Mouse (Mus musculus) stomach, embryonic 16.5 days (tissue): ENCODE results near the gene Tmem52b. TPM values are rescaled to one million over a fixed set of nuclear protein-coding genes. Genes with fewer than 3 reads are reported as not detected.

Experiments used
- ATAC-seq: fragments of 200-750 bp; cut with Nextera tagmentation; 2 replicates; pipeline ENCODE4 v1.8.0; 2017; ENCODE audit warnings: moderate number of reproducible peaks, moderate TSS enrichment; ENCODE audit not compliant: insufficient read depth, low FRiP score
- H3K27ac ChIP-seq: fragments of 300-500 bp; sonication (generic); 2 replicates; pipeline ENCODE4 v1.5.1; 2014; ENCODE audit warnings: low read length
- H3K27me3 ChIP-seq: fragments of 300-500 bp; sonication (generic); 2 replicates; pipeline ENCODE4 v1.6.1; 2014; ENCODE audit warnings: low read length, control low read depth, mixed read lengths; ENCODE audit not compliant: control insufficient read depth, insufficient read depth
- H3K36me3 ChIP-seq: fragments of 300-500 bp; sonication (generic); 2 replicates; pipeline ENCODE4 v1.6.1; 2014; ENCODE audit warnings: low read length; ENCODE audit not compliant: control insufficient read depth, insufficient read depth
- H3K4me1 ChIP-seq: fragments of 300-500 bp; sonication (generic); 2 replicates; pipeline ENCODE4 v1.6.1; 2014; ENCODE audit warnings: low read length, control low read depth, mixed read lengths; ENCODE audit not compliant: control insufficient read depth, insufficient read depth
- H3K4me2 ChIP-seq: fragments of 300-500 bp; sonication (generic); 2 replicates; pipeline ENCODE4 v1.6.1; 2014; ENCODE audit warnings: low read depth, low read length, mixed read lengths
- H3K4me3 ChIP-seq: fragments of 300-500 bp; sonication (generic); replicated peaks from 2 replicates; pipeline ENCODE4 v1.5.1; 2014; ENCODE audit warnings: mild to moderate bottlenecking, low read length
- H3K9ac ChIP-seq: fragments of 300-500 bp; sonication (generic); 2 replicates; pipeline ENCODE4 v1.6.1; 2014; ENCODE audit warnings: low read length
- H3K9me3 ChIP-seq: fragments of 300-500 bp; sonication (generic); replicated peaks from 2 replicates; pipeline ENCODE4 v1.6.1; 2016; ENCODE audit warnings: low read length, control low read depth; ENCODE audit not compliant: control insufficient read depth
- WGBS: fragments of 180-500 bp; shearing (Covaris S2); extraction: QIAGEN DNeasy Blood & Tissue Kit; methylation state at CpG from one replicate; pipeline ENCODE4 v1.1.7; 2014; 5-methylcytosine and 5-hydroxymethylcytosine counted together
- polyA plus RNA-seq: library from polyadenylated mRNA; unstranded; fragments of >200 nt; fragmentation: Nextera tagmentation; extraction: Ambion mirVana; gene quantifications from 2 replicates; pipeline ENCODE4 v1.2.1, GENCODE M21; 2015

The Tmem52b gene
- polyA plus RNA-seq, 1 experiment from 2014 or later: not detected

GRCm38 (mm10) chr6:129503471-129503870 lies 8.9 kb upstream of the Tmem52b start:
- no peak overlapping the region for H3K27ac ChIP-seq
- no peaks in the 10 kb centered on the region for H3K4me1 ChIP-seq
- no peaks in the 10 kb centered on the region for H3K27me3 ChIP-seq
- ATAC-seq: no peak
- WGBS: 80% methylated on average over 2 of the region's 2 CpGs
- 0 out of 2 replicates have a peak, but pooled peaks cover 8% of the 10 kb centered on the region for H3K9me3 ChIP-seq
- no peaks in the 10 kb centered on the region for H3K36me3 ChIP-seq
- H3K9ac ChIP-seq: no peak overlapping the region
- H3K4me2 ChIP-seq: no peak overlapping the region
- no peak overlapping the region for H3K4me3 ChIP-seq

GRCm38 (mm10) chr6:129507024-129507423 lies 5.3 kb upstream of the Tmem52b start, which contains the start of gene Olr1:
Gene Olr1, minus strand, starts transcription at chr6:129507165.
- WGBS: 73% methylated on average over 9 of the region's 9 CpGs

GRCm38 (mm10) chr6:129510120-129510911 lies 2.0 kb upstream of the Tmem52b start:
- ATAC-seq: no peak
- peaks cover 17% of the 10 kb centered on the region for H3K4me1 ChIP-seq
- H3K4me2 ChIP-seq: no peak overlapping the region
- 67% methylated on average over 6 of the region's 6 CpGs for WGBS
- no peak overlapping the region for H3K27ac ChIP-seq
- H3K27me3 ChIP-seq: no peaks in the 10 kb centered on the region
- no peaks in the 10 kb centered on the region for H3K36me3 ChIP-seq
- no peaks in the 10 kb centered on the region for H3K9me3 ChIP-seq
- no peak overlapping the region for H3K4me3 ChIP-seq
- no peak overlapping the region for H3K9ac ChIP-seq

More at GRCm38 (mm10) chr6:129507024-129507423, 5.3 kb upstream of the Tmem52b start, which contains the start of gene Olr1:
- Histone ChIP-seq H3K9ac (no peak within 1 kb of the TSS), H3K4me2 (no peak within 1 kb of the TSS), H3K9me3 (0 out of 2 replicates have a peak, but pooled peaks cover 7% of the 10 kb centered on the region), H3K4me3 (no peak within 1 kb of the TSS), H3K27me3 (no peaks in the 10 kb centered on the region), H3K36me3 (no peaks in the 10 kb centered on the region), H3K4me1 (no peaks in the 10 kb centered on the region), H3K27ac (no peak within 1 kb of the TSS)
- no peak for ATAC-seq

GRCm38 (mm10) chr6:129512868-129513267 lies 513 bp downstream of the Tmem52b start:
- no peaks in the 10 kb centered on the region for H3K36me3 ChIP-seq
- H3K27ac ChIP-seq: peak overlapping the region; percentile 66
- H3K9me3 ChIP-seq: no peaks in the 10 kb centered on the region
- peaks cover 17% of the 10 kb centered on the region for H3K4me1 ChIP-seq
- no peaks in the 10 kb centered on the region for H3K27me3 ChIP-seq
- ATAC-seq: peak; percentile 35; the same call in 1 of the 2 replicates
- H3K4me2 ChIP-seq: peak overlapping the region; percentile 9; the same call in 1 of the 2 replicates
- H3K4me3 ChIP-seq: no peak overlapping the region
- WGBS: 27% methylated on average over 8 of the region's 8 CpGs
- no peak overlapping the region for H3K9ac ChIP-seq

GRCm38 (mm10) chr6:129513409-129513808 lies 1.1 kb downstream of the Tmem52b start:
- H3K27me3 ChIP-seq: no peaks in the 10 kb centered on the region
- WGBS: 16% methylated on average over 1 of the region's 1 CpGs
- H3K27ac ChIP-seq: peak overlapping the region; percentile 66
- H3K4me1 ChIP-seq: peaks cover 17% of the 10 kb centered on the region
- H3K36me3 ChIP-seq: no peaks in the 10 kb centered on the region
- no peak overlapping the region; the same call in 1 of the 2 replicates for H3K4me2 ChIP-seq
- no peak overlapping the region for H3K4me3 ChIP-seq
- H3K9ac ChIP-seq: no peak overlapping the region
- H3K9me3 ChIP-seq: no peaks in the 10 kb centered on the region
- ATAC-seq: peak; percentile 89

- Histone ChIP-seq H3K4me1 (peaks cover 17% of the 10 kb centered on the region), H3K36me3 (no peaks in the 10 kb centered on the region), H3K9me3 (no peaks in the 10 kb centered on the region), H3K4me2 (no peak overlapping the region), H3K27me3 (no peaks in the 10 kb centered on the region), H3K27ac (peak overlapping the region; percentile 46; the same call in 1 of the 2 replicates), H3K4me3 (no peak overlapping the region), H3K9ac (no peak overlapping the region)
- WGBS: 66% methylated on average over 2 of the region's 2 CpGs
- ATAC-seq: no peak
Measured at GRCm38 (mm10) chr6:129514376-129514775, 2.0 kb downstream of the Tmem52b start.

GRCm38 (mm10) chr6:129515068-129515467 lies 2.7 kb downstream of the Tmem52b start:
- H3K9me3 ChIP-seq: no peaks in the 10 kb centered on the region
- no peak for ATAC-seq
- H3K27me3 ChIP-seq: no peaks in the 10 kb centered on the region
- H3K36me3 ChIP-seq: no peaks in the 10 kb centered on the region
- no peak overlapping the region for H3K27ac ChIP-seq
- H3K4me2 ChIP-seq: no peak overlapping the region
- H3K4me3 ChIP-seq: no peak overlapping the region
- no peak overlapping the region for H3K9ac ChIP-seq
- WGBS: 74% methylated on average over 3 of the region's 3 CpGs
- H3K4me1 ChIP-seq: peaks cover 17% of the 10 kb centered on the region

GRCm38 (mm10) chr6:129516388-129516787 lies 4.0 kb downstream of the Tmem52b start:
- no peak for ATAC-seq
- Histone ChIP-seq H3K4me1 (peaks cover 17% of the 10 kb centered on the region), H3K4me3 (no peak overlapping the region), H3K9ac (no peak overlapping the region), H3K9me3 (no peaks in the 10 kb centered on the region), H3K27ac (no peak overlapping the region), H3K36me3 (no peaks in the 10 kb centered on the region), H3K4me2 (no peak overlapping the region), H3K27me3 (no peaks in the 10 kb centered on the region)
- WGBS: 74% methylated on average over 10 of the region's 10 CpGs

- no peak overlapping the region for H3K4me2 ChIP-seq
- no peak overlapping the region for H3K27ac ChIP-seq
- peak; percentile 68; the same call in 1 of the 2 replicates for ATAC-seq
- H3K9me3 ChIP-seq: no peaks in the 10 kb centered on the region
- no peaks in the 10 kb centered on the region for H3K27me3 ChIP-seq
- no peaks in the 10 kb centered on the region for H3K36me3 ChIP-seq
- no peak overlapping the region for H3K9ac ChIP-seq
- H3K4me1 ChIP-seq: peaks cover 12% of the 10 kb centered on the region
- WGBS: 45% methylated on average over 2 of the region's 2 CpGs
- H3K4me3 ChIP-seq: no peak overlapping the region
Measured at GRCm38 (mm10) chr6:129517752-129518408, 5.5 kb downstream of the Tmem52b start.
